Mouse (Mus musculus): ENCODE results near the gene Pink1. TPM values are rescaled to one million over a fixed set of nuclear protein-coding genes. Genes with fewer than 3 reads are reported as not detected.

Gene Pink1
- total and polyA plus RNA-seq, 2 experiments from 2014 or later, result 159 to 330 TPM

GRCm38 (mm10) chr4:138303742-138304141 is 22.4 kb downstream of the Pink1 start:
- H3K27ac ChIP-seq (ENCODE audit: low read depth), result 0 out of 2 replicates have a peak overlapping the region, but pooled peaks have one; percentile 43
- ATAC-seq (ENCODE audit: insufficient read depth, low read depth) (no peak), DNase-seq (ENCODE audit: low spot score) (no peak)
- TF ChIP-seq EP300 (IDR thresholded peaks at IDR 0.05; ENCODE audit: low read depth) (no peak), CTCF (IDR thresholded peaks at IDR 0.05; ENCODE audit: low read depth) (no peak)
- H3K4me2 ChIP-seq (ENCODE audit: low read depth, low read length), result peak overlapping the region; percentile 95
- peaks cover 11% of the 10 kb centered on the region; the same call in 1 of the 2 replicates for H3K36me3 ChIP-seq (replicated peaks; ENCODE audit: control insufficient read depth, insufficient read depth, low read length)
- no peaks in the 10 kb centered on the region for H3K27me3 ChIP-seq (ENCODE audit: control insufficient read depth, insufficient read depth, low read length)
- peaks cover 15% of the 10 kb centered on the region for H3K4me1 ChIP-seq (ENCODE audit: control insufficient read depth, insufficient read depth)
- H3K9ac ChIP-seq (replicated peaks; ENCODE audit: low read depth, low read length), result peak overlapping the region; percentile 66
- 15% methylated on average over 18 of the region's 18 CpGs for WGBS
- peak overlapping the region; percentile 77 for H3K4me3 ChIP-seq (ENCODE audit: low read depth, low read length)
- H3K9me3 ChIP-seq (replicated peaks; ENCODE audit: control insufficient read depth, low read length), result no peaks in the 10 kb centered on the region

- H3K9me3 ChIP-seq (replicated peaks; ENCODE audit: control insufficient read depth, low read length), result no peaks in the 10 kb centered on the region
- H3K27ac ChIP-seq (ENCODE audit: low read depth), result no peak overlapping the region
- H3K27me3 ChIP-seq (ENCODE audit: control insufficient read depth, insufficient read depth, low read length), result no peaks in the 10 kb centered on the region
- 95% methylated on average over 3 of the region's 3 CpGs for WGBS
- TF ChIP-seq EP300 (IDR thresholded peaks at IDR 0.05; ENCODE audit: low read depth), result no peak
- TF ChIP-seq CTCF (IDR thresholded peaks at IDR 0.05; ENCODE audit: low read depth), result no peak
- no peak overlapping the region for H3K9ac ChIP-seq (replicated peaks; ENCODE audit: low read depth, low read length)
- no peak overlapping the region for H3K4me2 ChIP-seq (ENCODE audit: low read depth, low read length)
- H3K4me1 ChIP-seq (ENCODE audit: control insufficient read depth, insufficient read depth), result peaks cover 15% of the 10 kb centered on the region
- DNase-seq (ENCODE audit: low spot score) (no peak), ATAC-seq (ENCODE audit: insufficient read depth, low read depth) (no peak)
- H3K4me3 ChIP-seq (ENCODE audit: low read depth, low read length), result no peak overlapping the region
- 0 out of 2 replicates have a peak, but pooled peaks cover 9% of the 10 kb centered on the region for H3K36me3 ChIP-seq (replicated peaks; ENCODE audit: control insufficient read depth, insufficient read depth, low read length)
These were observed 23.1 kb downstream of the Pink1 start for GRCm38 (mm10) chr4:138303011-138303410.

GRCm38 (mm10) chr4:138301271-138301780 is 24.8 kb downstream of the Pink1 start:
- DNase-seq (ENCODE audit: low spot score) (no peak), ATAC-seq (ENCODE audit: insufficient read depth, low read depth) (no peak)
- H3K36me3 ChIP-seq (replicated peaks; ENCODE audit: control insufficient read depth, insufficient read depth, low read length), result no peaks in the 10 kb centered on the region
- WGBS, result 71% methylated on average over 10 of the region's 10 CpGs
- no peak for TF ChIP-seq CTCF (IDR thresholded peaks at IDR 0.05; ENCODE audit: low read depth)
- H3K4me1 ChIP-seq (ENCODE audit: control insufficient read depth, insufficient read depth), result peaks cover 15% of the 10 kb centered on the region
- H3K4me3 ChIP-seq (ENCODE audit: low read depth, low read length), result no peak overlapping the region
- no peak overlapping the region for H3K27ac ChIP-seq (ENCODE audit: low read depth)
- H3K27me3 ChIP-seq (ENCODE audit: control insufficient read depth, insufficient read depth, low read length), result no peaks in the 10 kb centered on the region
- no peaks in the 10 kb centered on the region for H3K9me3 ChIP-seq (replicated peaks; ENCODE audit: control insufficient read depth, low read length)
- H3K4me2 ChIP-seq (ENCODE audit: low read depth, low read length), result no peak overlapping the region
- no peak overlapping the region for H3K9ac ChIP-seq (replicated peaks; ENCODE audit: low read depth, low read length)

GRCm38 (mm10) chr4:138293949-138294550 is 32.1 kb downstream of the Pink1 start:
- H3K4me1 ChIP-seq (ENCODE audit: control insufficient read depth, insufficient read depth), result no peaks in the 10 kb centered on the region
- no peak overlapping the region for H3K4me2 ChIP-seq (ENCODE audit: low read depth, low read length)
- H3K27me3 ChIP-seq (ENCODE audit: control insufficient read depth, insufficient read depth, low read length), result no peaks in the 10 kb centered on the region
- H3K9me3 ChIP-seq (replicated peaks; ENCODE audit: control insufficient read depth, low read length), result no peaks in the 10 kb centered on the region
- no peak overlapping the region for H3K27ac ChIP-seq (ENCODE audit: low read depth)
- no peaks in the 10 kb centered on the region for H3K36me3 ChIP-seq (replicated peaks; ENCODE audit: control insufficient read depth, insufficient read depth, low read length)
- DNase-seq (ENCODE audit: low spot score), result no peak
- H3K9ac ChIP-seq (replicated peaks; ENCODE audit: low read depth, low read length), result no peak overlapping the region
- no peak for ATAC-seq (ENCODE audit: insufficient read depth, low read depth)
- 67% methylated on average over 11 of the region's 14 CpGs for WGBS
- TF ChIP-seq EP300 (IDR thresholded peaks at IDR 0.05; ENCODE audit: low read depth), result no peak
- TF ChIP-seq CTCF (IDR thresholded peaks at IDR 0.05; ENCODE audit: low read depth), result no peak
- no peak overlapping the region for H3K4me3 ChIP-seq (ENCODE audit: low read depth, low read length)

- Histone ChIP-seq H3K9me3 (replicated peaks; ENCODE audit: control insufficient read depth, low read length) (no peaks in the 10 kb centered on the region), H3K27ac (ENCODE audit: low read depth) (no peak overlapping the region), H3K4me3 (ENCODE audit: low read depth, low read length) (no peak overlapping the region), H3K9ac (replicated peaks; ENCODE audit: low read depth, low read length) (no peak overlapping the region), H3K36me3 (replicated peaks; ENCODE audit: control insufficient read depth, insufficient read depth, low read length) (no peaks in the 10 kb centered on the region), H3K4me2 (ENCODE audit: low read depth, low read length) (no peak overlapping the region), H3K27me3 (ENCODE audit: control insufficient read depth, insufficient read depth, low read length) (no peaks in the 10 kb centered on the region), H3K4me1 (ENCODE audit: control insufficient read depth, insufficient read depth) (no peaks in the 10 kb centered on the region)
- ATAC-seq (ENCODE audit: insufficient read depth, low read depth), result no peak
- TF ChIP-seq EP300 (IDR thresholded peaks at IDR 0.05; ENCODE audit: low read depth) (no peak), CTCF (IDR thresholded peaks at IDR 0.05; ENCODE audit: low read depth) (no peak)
- 74% methylated on average over 18 of the region's 18 CpGs for WGBS
- DNase-seq (ENCODE audit: low spot score), result no peak
These were observed 32.7 kb downstream of the Pink1 start for GRCm38 (mm10) chr4:138293261-138293948.

Data from heart, postnatal 0 days (tissue).